Mouse (Mus musculus) gastrocnemius, adult 8-10 months (tissue): ENCODE measurements at regions not wholly inside any gene's neighbourhood (a gene's known extent, or its start where the extent isn't known, plus 50 kb on each side); places are given as distances from the start of the nearest gene placed in this dataset.

Experiments
- DNase-seq, 2 experiments: peaks; one replicate each; pipeline ENCODE4 v3.0.0; 2022; ENCODE audit warnings: low spot score in 2 of 2

DNA sequence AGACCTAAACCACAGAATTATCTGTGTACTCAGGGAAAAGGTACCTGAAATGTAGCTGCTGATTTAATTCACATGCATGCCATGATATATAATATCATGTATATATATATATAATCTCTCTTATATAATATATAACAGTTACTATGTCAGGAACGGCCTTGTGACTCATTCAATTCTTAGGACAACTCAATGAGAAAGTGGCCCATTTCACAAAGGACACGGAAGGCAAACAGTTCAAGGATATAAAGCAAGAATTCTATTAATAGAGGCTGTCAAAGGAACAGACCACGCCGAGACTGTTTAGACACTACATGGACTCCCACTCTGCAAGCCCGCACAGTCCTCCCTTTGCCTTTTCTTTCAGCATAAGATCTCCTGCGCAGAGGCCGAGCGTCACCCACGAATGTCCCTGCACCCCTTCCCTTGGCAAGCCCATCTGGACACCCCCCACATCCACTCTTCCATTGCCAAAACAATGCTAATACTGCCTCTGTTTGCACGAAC, 148.0 kb upstream of the Klf14 start:
- DNase-seq: no peak

DNA sequence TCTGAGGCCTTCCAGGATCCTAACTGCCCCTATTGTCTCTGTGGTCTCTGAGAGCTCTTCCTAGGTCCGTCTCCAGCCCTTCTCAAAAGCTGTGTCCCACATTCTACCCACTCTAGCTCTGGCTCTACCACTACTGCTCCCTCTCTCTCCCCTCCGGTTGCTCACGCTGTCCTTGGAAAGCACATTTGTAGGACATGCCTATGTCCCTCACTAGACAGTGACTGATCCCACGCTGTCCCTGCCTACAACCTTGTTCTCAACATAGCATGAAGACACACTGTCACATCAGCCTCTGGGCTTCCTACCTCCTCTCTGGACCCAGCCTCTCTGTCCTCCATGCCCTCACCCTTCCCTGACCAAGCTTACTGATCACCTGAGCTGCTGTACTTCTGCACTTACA, 148.5 kb upstream of the Klf14 start:
- no peak for DNase-seq

DNA sequence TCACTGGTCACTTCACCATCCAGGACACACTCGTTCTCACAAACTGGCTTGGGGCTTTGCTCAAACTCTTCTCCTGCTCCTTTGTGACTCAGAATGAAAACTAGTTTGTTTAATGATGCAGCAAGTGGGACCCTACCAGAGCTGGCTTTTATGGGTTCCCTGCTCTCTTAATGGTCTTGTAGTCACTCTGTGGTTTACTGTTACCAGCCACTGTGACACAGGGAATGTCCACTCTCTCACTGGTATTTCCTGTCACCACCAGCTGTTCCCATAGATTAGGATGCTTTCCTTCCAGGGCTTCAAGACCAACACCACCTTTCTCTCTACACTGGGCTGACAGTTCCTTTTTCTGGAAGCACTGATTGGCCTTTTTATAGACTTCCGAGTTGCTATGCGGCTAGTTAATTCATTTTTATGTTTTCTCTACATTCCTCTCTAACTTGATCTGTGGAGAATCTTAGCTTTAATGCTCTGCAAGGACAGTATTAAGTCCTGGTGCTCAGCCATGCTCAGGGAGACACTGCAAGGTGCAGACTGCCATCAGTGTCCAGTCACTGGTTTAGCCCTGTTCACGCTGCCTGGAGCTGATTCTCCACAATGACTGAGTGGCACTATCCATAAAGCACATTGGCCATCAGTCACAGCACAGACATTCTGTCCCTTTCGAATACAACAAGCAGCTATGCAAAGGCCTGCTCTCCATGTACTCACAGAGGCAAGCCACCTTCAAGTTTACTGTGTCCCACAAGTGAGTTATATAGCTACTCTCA, 149.2 kb upstream of the Klf14 start:
- no peak for DNase-seq

DNA sequence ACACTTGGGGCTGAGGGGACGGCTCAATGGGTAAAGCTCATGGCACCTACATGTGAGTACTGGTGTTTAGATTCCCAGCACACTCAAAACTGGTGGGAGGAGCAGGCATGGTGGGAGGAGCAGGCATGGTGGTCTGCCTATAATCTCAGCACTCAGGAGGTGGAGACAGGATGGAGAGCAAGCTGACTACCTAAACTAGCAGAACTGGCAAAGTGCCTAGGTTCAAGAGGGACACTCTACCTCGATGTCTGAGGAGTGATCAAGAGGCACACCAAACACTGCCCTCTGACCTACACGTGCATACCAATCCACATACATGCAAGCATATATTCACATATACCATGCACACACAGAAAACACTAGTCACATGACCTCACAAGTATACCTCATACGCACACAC, 150.7 kb upstream of the Klf14 start:
- no peak for DNase-seq

DNA sequence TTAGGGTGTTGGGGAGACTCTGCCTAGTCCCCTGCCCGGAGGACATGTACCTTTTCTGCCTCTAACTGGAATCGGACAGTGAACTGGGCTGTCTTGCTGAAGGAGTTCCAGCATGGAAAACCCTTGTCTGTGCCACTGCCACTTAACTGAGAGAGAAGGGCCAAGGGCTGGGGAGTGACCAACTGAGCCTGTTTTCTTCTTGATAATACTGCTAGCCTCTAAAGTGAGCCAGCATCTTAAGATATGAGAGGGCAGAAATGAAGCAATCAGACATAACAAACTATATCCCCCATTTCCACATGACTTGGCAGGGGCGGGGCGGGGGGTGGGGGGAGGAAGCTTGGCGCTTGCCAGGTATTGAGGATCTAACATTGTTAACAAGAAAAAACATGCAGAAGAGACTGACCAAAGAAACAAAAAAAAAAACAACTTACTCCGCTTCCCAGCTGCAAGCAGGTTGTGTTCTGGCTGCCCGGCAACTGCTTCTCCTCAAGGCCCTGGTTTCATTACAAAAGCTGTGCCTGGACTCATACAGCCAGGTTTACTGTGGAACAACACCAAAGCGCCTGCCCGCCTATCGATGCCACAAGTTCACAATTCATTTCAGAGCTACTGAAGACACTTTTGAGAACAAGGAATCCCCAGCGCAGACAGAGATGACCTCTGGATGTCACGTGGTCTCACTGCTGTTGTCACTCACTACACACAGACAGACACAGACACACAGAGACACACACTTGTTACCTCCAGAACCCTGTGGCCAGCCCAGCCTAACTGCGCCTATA, 153.6 kb upstream of the Klf14 start:
- no peak for DNase-seq

DNA sequence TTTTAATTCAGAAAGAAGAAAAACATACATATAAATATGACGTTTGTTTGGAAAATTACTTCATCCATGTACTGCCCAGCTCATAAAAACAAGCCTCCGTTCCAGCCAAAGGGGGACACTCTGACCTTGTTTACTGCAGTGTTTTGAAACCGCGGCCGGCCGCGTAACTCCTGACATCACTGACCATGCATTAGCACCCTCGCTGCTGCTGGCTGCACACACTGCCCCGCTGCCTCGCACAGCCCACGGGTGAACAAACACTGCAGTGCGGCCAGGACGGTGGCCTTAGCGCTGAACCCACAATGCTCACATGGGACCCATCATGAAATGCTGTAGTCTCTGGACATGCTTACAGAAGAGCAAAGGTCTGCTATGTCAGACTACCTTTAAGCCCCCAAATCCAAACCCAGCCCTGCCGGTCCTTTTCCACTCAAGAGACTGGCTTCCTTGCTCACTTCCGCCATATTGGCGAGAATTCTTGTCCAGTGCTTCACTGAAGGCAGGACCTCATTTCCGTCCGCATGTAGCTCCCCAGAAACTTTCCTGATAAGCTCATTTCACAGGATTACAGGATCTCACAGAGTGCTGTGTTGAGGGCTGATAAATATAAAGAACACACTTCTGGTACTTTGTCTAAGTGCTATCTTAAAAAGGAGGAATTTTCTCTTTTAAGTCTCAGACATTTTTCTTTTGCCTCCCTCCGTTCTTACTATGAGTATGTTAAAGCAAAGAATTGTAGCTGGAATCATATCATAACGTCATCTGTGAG, 154.9 kb upstream of the Klf14 start:
- DNase-seq: peak in 1 of 2 experiments; percentile 32

DNA sequence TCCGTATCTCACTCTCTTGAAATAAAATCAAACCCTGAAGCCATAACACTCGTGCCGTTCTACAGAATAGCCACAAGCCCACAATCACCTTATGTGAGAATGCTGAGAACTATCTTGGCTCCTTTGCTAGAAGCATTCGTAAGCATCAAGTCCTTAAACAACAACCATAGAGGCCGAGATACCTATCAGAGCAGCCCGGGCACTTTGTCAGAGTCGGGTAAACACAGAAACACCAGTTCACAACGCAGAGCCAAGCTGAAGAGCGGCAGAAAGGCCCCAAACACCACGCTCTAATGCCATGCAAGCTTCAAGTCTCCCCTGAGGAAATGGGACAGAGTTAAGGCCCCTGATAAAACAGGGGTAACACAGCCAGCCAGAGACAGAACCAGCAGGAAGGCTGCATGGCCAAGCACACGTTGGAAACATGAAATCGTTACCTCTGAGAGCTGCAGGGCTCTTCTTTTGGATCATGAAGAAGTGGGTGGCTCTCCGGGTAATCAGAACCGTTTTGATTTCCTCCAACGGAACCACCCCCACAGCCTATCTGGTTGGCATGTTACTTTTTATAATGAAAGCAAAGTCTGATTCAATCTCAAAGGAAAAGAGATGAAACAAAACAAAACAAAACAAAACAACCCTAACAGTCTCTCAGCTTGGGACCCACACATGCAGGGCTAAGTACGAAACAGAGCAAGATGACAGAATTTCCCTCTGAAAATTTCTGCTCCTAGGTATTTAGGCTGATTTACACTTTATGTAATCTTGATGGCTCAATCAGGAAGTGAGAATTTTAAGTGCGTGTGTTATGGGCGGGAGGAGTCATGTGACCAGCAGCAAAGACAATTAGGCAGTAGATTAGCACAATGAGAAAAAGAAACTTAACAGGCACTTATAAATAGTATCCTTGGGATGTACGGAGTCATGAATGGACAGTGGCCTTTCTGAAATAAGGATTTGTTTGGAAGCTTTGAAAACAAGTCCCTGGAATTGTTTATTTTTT, 155.8 kb upstream of the Klf14 start:
- DNase-seq: no peak

DNA sequence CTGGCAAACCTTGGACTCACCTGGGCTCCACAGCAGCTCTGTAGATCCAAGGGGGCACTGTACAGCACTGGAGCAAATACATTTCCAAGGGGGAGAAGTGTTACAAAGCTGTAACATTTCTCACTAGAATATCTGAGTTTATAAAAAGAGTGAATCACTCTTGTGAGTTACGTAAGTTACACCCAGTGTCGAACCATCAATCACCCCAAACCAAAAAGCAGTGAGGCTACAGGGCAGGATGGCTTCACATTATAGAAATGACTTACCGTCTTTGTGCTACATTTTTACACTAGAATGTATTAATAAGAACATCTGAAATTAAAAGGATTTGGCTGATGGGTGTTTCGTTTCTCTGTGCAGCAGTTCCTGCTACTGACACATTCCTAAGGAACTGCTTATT, 156.7 kb upstream of the Klf14 start:
- DNase-seq: no peak

DNA sequence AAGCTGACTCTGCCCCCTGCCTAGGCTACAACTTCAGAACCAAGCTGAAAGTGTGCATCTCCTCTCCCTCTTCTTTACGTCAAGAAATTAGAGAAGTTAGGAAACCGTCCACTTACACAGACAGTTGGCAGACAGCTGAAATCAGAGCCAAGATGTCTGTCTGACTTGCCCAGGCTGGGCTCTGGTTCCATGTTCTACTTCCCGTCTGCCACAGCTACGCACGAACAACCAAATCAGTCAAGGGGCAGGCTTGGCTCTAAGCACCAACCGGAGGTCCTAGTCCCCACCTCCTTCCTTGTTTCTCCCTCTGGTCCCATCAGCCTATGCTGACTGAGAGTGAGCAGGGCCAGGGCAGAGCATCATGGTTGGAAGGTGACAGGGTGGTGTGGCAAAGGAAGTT, 157.5 kb upstream of the Klf14 start:
- DNase-seq: no peak

DNA sequence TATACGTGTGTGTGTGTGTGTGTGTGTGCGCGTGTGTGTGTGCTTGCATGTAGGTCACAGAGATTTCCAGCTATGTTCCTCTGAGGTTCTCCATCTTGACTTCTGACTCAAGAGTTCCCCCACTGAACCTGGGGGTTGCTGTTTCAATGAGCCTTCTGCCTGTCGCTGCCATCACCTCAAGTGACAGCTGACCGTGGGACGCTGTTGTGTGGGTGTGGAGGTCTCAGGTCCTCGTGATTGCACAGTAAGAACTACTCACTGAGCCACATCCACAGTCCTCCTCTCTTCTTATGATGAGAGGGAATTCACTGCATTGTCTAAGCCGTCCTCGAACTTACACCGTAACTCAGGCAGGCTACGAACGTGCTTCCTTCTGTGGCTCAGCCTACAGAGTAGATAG, 158.8 kb upstream of the Klf14 start:
- no peak for DNase-seq

DNA sequence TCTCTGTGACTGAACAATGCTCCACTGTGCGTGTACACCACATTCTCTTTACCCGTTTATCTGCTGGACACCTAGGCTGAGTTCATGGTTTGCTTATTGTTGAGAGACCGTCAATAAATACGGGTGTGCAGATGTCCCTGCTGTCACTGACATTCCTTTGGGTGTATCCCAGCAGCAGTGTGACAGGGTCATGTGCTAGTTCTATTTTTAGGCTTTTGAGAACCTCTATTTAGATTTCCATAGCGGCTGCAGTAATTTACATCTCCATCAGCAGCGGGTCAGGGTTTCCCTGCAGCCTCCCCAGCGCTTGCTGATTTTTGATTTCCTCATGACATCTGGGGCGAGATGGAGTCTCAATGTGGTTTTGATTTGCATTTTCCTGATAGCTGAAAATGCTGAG, 162.1 kb upstream of the Klf14 start:
- no peak for DNase-seq

DNA sequence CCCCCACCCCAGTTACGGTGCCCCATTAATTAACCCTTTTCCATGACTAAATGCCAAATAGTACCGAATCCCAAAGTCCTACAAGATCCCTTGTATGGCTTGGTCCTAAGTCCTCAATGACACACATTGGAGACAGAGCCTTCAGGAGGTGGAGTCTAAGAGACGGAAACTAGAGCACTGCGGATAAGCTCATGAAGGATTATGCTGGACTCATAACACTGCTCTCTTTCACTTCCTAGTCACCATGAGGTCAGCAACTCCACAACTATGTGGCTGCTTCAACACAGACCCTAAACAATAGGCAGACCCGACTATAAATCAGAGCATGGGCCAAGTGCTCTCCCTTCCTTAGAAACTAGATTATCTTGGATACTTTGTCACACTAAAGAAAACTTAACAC, 164.0 kb upstream of the Klf14 start:
- no peak for DNase-seq

DNA sequence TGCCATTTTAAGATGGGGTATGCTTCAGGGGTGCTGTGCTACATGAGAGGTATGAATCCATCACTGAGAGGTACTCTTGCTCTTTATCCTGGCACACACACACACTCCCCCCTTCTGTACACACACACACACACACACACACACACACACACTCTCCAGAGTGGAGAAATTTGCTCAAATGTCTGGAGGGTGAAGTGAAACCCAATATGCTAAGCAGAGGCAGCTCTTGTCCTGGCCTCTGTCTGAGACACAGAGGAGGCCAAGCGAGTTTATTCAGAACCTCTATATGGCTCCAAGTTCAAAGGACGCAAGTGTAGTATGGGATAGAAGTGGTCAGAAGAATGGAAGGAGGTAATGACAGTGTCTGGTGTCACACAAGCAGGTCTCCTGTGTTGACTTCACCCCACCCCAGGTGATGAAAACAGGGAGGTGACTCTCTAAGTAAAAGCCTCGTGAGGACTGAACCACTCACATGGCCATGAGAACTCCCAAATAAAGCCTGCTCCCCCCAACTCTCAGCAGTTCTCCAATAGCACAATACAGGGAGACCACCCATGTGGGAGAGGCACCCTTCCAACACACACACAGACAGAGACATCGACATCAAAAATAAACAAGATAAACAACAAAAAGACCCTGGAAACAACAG, 164.6 kb upstream of the Klf14 start:
- DNase-seq: no peak

DNA sequence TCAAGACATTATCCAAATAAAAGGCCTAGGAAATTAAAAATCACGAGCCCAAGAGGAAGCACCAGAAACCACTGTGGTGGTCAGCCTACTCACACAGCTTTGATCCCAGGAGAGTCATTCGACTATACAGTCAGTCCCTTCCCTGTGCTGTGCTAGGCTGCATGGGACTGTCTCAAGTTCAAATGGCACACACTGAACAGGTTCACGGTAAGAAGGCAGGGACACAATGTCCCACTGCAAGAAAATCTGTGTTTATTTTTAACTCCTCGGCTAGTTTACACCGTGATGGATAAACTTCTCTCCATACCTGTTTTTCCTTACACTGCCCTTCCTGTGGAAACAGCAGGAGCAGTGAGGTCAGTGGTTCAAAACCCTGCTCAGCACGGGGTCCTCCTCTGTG, 165.2 kb upstream of the Klf14 start:
- DNase-seq: no peak

DNA sequence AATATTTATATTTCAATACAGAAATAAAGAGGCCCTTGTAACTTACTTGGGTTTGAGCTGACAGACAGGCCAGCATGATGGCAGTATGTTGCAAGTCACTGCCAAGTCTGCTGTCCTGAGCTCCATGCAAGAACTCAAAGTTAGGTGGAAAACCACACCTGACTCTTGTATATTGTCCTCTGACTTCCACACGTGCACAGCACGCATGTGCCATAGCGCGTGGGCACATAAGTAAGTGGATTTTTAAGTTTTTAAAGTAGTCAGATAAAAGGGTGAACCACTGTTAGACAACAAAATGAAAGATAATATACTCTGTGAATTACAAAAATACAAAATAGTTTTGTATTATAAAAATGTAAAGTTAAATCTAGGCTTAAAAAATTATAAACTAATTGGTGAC, 166.0 kb upstream of the Klf14 start:
- no peak for DNase-seq

DNA sequence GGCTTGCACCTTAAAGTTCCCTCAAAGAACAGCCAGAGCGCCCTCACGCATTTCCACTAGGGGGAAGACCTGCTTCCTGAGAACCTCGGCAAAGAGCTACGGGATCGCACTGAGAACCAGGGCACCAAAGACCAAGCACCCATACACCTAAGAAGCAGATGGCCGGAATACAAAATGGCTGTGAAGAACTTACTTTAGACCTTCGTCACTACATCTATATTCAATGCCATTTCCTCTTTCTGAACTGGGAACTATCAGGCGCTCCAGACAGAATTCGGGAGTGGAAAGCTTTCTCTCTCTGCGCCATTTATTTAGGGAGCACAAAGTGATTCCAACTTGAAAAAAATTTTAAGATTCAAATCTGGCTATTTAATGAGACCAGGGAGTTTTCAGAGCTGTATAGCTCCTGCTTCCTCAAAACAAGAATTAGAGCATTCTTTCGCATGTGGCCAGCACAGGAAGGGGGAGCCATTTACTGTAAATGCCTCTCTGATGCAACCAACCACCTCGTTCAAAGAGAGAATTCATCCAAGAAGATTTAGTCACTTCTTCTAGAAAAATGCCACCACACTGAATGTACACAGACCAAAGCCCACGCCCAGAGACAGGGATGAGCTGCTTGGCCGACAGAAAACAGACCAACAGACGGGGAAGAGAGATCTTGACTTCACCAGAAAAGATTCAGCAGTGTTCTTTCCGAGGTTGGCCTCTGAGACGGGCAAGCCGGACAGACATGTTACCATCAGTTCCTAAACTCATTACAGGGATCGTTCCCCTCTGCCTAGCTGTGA, 166.6 kb upstream of the Klf14 start:
- no peak for DNase-seq

DNA sequence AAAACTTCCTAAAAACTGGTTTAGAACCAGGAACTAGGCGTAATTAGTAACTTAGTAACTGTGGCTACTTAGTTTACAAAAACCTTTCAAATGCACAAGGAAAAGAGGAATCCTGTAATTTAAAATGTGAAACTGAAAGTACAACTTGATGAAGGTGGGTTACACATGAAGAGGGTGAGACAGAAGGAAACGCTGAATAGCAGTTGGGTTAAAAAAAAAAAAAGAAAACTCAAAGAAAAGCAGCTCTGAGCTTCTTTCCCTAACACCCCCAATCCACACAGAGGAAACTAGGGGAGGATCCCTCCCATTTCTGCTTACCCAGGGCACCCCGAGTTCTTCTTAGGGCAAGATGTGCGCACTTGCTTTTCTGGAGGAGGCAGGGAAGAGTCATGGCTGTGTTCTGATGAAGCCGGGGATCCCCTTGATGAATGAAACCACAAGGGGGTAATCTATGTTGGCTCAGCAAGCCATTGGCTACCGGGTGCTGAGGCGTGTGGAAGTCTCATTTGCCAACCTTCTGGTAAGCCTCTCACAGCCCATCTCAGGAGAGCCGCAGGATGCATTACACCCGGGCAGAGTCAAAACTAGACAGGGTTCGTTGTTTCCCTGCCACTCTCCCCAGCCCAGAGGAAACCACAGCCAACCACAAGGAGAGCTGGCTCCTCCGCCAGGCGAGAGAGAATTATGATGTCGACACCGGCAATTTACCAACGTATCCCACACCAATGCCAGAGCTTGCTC, 167.4 kb upstream of the Klf14 start:
- peak; percentile 34 to 40 for DNase-seq

DNA sequence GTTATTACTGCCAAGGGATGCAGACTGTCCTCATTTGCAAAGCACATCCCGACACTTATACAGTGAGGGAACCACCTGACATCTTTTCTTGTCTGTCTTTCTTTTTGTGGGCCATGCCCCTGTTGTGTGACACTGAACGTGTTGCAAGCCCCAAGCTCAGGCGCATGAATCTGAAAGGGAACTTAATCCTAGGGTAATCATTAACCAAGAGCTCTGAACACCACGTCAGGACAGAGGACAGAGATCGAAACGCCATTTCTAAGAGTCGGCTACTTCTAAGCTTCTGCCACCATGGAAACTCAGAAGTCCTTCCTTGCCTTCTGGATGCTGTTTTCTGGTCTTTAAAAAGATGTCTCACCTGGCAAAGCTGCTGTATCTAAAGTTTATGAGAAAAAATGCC, 170.3 kb upstream of the Klf14 start:
- no peak for DNase-seq

DNA sequence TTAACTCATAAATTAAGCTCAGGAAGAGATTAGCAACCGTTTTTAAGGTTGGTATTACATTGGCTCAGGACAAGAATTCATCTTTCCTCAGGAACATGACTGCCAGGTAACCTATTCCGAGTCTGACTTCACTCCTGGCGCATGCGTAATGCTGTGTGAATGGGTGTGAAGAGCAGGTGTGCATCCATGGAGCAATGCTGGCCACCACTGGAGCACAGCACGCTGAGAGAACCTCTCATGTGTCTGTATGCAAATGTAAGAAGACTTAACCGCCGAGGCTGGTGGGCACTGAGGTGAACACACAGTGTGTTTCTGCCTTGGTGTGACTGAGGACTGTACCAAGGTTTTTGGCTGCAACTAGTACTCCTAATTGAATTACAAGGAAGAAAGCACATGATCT, 171.1 kb upstream of the Klf14 start:
- DNase-seq: no peak
